Mouse (Mus musculus) lung, postnatal 0 days (tissue): ENCODE data around the gene Sbk1.

Experiments
- CTCF ChIP-seq: IDR thresholded peaks from 2 replicates; pipeline ENCODE4 v1.5.1; 2016; ENCODE audit warnings: antibody characterized with exemption, mild to moderate bottlenecking
- EP300 ChIP-seq: IDR thresholded peaks from 2 replicates; pipeline ENCODE4 v1.6.1; 2016; ENCODE audit warnings: antibody characterized with exemption, mild to moderate bottlenecking, control low read depth

DNA sequence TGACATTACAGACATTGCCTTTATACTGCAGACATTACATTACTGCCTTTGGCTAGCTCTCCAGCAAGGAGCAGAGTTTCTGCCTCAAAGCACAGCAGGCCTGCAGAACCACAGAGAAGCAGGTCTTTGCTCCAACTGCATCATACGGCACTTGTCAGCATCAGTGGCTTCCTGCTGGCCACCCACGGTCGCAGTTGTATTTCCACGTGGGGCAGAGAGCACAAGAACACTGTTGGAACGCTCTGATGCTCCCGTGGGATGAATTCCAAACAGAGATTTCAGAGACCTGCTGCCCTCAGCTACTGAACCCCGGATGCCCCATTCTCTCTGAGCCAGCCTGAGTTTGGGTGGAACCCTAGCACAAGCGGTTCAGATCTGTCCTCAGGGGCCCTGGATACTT lies 4.8 kb upstream of the Sbk1 start:
- TF ChIP-seq EP300 = no peak
- no peak for TF ChIP-seq CTCF
